Mouse (Mus musculus) gastrocnemius, adult 8-10 months (tissue): ENCODE data around the gene Cphx2. TPM values are rescaled to one million over a fixed set of nuclear protein-coding genes. Genes with fewer than 3 reads are reported as not detected.
"Not testable (repeated sequence)": the region's sequence is repeated elsewhere in the genome, so short reads cannot be mapped to it uniquely, and the experiment has no call there.

ENCODE experiments used
- DNase-seq, 2 experiments: peaks; one replicate each; pipeline ENCODE4 v3.0.0; 2022; ENCODE audit warnings: low spot score in 2 of 2
- total RNA-seq, 4 experiments: library from RNA; stranded (reverse); gene quantifications; 2 replicates each; pipeline ENCODE4 v1.2.4; 2022

Cphx2 gene
- not detected for total RNA-seq

- not testable (repeated sequence) for DNase-seq
These were observed at the start of gene Cphx2 for GRCm38 (mm10) chr14:26081216-26081615. TSS of gene Cphx2 (plus strand) at chr14:26081516.

GRCm38 (mm10) chr14:26034364-26034763 lies 47.0 kb upstream of the Cphx2 start:
- DNase-seq: not testable (repeated sequence)

- DNase-seq: not testable (repeated sequence)
These were observed 45.9 kb upstream of the Cphx2 start for GRCm38 (mm10) chr14:26035439-26035838.

DNA sequence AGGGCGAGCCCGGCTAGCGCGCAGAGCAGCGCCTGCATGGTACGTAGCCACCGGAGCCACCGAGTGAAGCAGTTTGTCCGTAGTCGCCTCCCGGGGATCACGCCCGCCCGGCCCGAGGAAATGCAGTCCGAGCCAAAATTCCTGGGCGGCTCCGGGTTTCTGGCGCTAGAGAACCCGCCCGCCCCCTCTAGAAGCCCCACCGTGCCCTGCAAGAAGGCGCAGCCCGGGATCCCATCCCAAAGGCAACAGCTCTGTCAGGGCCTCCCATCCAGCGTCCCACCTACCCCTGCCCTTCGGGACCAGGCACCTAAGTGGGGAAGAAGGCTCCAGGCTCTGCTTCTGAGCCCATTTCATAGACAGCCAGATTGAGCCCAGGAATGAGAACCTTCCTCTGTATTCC lies 38.7 kb upstream of the Cphx2 start, which contains the start of gene Gm9780:
Gm9780 (minus strand) TSS at position 101 of the 400 bp plus-strand sequence.
- DNase-seq: not testable (repeated sequence)

- DNase-seq: not testable (repeated sequence)
These were observed 36.3 kb upstream of the Cphx2 start for GRCm38 (mm10) chr14:26045007-26045406.

- DNase-seq: not testable (repeated sequence)
These were observed 34.3 kb upstream of the Cphx2 start for GRCm38 (mm10) chr14:26047026-26047425.

- DNase-seq: not testable (repeated sequence)
These were observed 32.5 kb upstream of the Cphx2 start for GRCm38 (mm10) chr14:26048767-26049166.

DNA sequence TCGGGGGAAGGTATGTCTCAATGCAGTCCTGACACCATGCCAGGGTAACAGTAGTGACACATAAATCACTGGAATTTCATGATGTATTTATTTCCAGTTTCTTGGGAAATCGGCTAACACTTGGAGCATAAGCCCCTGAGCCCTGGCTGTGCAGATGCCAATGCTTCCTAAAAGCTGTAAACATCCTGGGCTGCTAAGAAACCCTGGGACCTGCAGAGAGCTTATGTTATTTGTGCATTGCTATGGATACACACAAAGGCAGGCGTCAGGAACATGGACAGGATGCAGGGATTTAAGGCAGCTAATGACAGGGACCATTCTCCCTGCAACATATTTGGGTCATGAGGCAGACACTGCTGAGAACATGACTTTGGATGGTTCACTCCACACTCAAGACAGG lies 23.1 kb upstream of the Cphx2 start:
- DNase-seq: not testable (repeated sequence)

- DNase-seq: not testable (repeated sequence)
These were observed 22.0 kb upstream of the Cphx2 start for GRCm38 (mm10) chr14:26059362-26059761.

DNA sequence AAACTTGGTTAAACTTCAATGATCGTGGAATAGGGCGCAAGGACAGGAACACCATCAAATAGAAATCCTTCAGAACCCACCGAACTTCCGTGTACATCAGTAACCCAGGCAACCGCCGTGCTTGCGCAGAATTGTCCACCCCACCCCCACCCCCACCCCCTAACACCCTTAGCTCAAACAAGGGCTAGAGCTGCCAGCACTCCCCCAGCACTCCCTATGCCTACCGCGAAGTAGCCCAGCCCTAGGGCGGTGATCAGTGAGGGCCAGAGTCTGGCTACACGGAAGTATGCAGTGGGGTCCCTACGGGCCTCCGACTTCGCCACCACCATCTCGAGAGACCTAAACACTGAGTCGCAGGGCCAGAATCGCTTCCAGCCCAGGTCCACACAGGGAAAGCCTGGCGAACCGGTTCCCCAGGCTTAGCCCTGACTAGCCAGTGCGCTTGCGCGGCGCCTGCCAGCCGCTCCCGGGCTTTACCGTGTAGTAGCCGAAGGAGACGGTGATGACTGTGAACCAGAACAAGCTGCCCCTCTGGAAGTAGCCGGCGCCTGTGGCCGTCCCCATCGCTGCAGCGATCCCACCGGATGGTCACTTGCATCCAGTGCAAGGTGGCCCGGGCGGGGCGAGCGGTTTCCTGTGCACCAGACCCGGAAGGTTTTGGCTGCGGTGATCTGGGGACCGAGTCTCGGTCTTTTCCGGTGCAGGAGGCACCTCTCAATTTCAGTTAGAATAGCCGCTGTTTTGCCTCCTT lies 14.6 kb upstream of the Cphx2 start:
- not testable (repeated sequence) for DNase-seq

GRCm38 (mm10) chr14:26067325-26067633 lies 14.0 kb upstream of the Cphx2 start, which contains the start of gene Tmem254c:
TSS of gene Tmem254c (minus strand) at chr14:26067355.
- DNase-seq: not testable (repeated sequence)

- DNase-seq: not testable (repeated sequence)
These were observed 4.5 kb upstream of the Cphx2 start for GRCm38 (mm10) chr14:26076620-26077390.

DNA sequence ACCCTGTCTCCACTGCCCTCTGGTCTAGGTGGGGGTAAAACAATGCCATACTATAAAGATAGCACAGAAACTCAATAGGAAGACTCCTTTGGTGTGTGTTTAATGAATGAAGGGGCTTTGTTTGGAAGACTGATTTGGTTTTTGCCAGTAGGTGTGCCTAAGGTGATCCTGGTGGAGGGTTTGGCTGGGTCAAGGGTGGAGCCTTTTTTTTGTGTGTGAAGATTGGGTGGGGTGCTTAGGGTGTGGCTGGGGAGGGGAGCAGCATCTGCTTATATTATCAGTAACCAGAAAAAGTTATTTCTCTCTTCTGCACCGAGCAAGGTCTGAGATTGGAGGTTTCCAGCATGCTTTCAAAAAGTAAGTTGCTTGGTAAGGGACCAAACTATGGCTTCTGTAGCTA lies 681 bp downstream of the Cphx2 start, which contains the start of gene Cphx3:
Cphx3 (plus strand) TSS at position 301 of the 400 bp plus-strand sequence.
- DNase-seq: not testable (repeated sequence)

GRCm38 (mm10) chr14:26097622-26098021 lies 16.3 kb downstream of the Cphx2 start:
- DNase-seq: not testable (repeated sequence)

DNA sequence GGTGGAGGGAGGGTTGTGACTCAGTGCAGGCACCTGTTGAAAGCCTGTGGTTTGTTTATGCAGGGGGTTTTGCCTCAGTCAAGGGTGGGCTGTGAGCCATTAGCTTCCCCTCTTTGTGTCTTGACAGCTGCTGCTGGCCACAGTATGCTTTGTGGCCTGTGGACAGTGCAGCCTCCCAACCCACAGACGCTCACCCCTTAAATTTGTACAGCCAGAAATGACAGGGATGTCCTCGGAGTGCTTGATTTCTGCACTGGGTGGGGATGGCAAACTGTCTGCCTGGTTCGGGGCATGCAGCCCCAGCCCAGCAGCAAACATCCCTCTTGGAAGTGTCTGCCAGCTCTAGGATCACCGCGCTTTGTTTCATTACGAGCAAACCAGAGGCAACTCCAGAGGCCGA lies 36.8 kb downstream of the Cphx2 start, which contains the start of gene Duxbl2:
Duxbl2 (plus strand) TSS at position 200 of the 400 bp plus-strand sequence.
- not testable (repeated sequence) for DNase-seq

DNA sequence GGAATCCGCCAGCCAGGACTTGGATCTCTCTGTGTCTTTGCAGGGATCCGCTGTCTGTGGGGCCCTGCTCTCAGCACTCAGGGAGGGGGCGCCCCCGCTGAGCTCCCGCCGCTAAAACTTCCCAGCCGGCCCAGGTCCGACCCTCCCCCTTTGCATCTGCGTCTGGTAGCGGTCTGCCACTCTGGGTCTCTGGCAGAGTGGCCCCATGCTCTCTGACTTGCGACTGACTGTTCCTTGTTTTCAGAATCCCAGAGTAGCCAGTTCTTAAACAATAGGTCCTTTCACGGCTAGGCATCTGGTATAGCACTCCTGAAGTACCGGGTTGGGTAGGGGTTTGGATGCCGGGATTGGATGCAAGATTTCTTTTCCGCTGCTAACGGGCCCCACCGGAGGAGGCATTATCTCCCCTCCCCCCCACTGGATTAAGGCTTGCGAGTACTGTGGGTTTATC lies 37.3 kb downstream of the Cphx2 start:
- DNase-seq: not testable (repeated sequence)

DNA sequence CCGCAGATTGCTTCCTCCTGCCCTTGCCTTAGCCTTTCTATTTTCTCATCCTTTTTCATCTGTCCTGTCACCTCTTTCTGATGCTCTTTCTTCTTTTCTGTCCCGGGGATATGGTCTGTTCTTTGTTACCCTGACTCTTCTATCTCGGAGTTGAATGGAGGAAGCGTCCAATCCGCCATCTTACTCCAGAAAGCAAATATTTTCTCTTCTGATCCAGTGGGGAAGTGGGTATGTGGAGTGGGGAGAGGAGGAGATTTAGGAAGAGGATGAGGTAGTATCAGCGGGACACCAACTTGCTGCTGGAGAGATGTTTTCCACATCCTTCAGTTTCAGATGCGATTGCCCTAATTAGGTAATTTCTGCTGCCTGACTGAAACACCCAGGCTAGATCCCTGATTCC lies 37.8 kb downstream of the Cphx2 start:
- not testable (repeated sequence) for DNase-seq

Other genes with a start within 250 kb of the Cphx2 start
- gene Anxa11, start 239.4 kb upstream of the Cphx2 start, total RNA-seq: 100 to 1,000 TPM in 3 of 4 experiments, 10 to 100 TPM in 1; 92.4 to 119 (median 105) TPM
- gene Plac9a, start 178.4 kb upstream of the Cphx2 start, total RNA-seq: 1 to 10 TPM; 1.3 to 2.3 (median 1.7) TPM
- under 1 TPM in 2 of 4 experiments, not detected in 2; 0.19 to 0.59 TPM for gene Tmem254a, start 153.8 kb upstream of the Cphx2 start, total RNA-seq
- not detected for gene Cphx1, start 143.2 kb upstream of the Cphx2 start, total RNA-seq
- gene Duxbl1, start 102.9 kb upstream of the Cphx2 start, total RNA-seq: not detected
- gene Gm9780, start 38.8 kb upstream of the Cphx2 start, total RNA-seq: 10 to 100 TPM in 2 of 4 experiments, 1 to 10 TPM in 2; 4.0 to 15.3 (median 11.3) TPM
- 1 to 10 TPM; 1.0 to 2.1 (median 1.7) TPM for gene Tmem254c, start 14.2 kb upstream of the Cphx2 start, total RNA-seq
- not detected for gene Cphx3, start 781 bp downstream of the Cphx2 start, total RNA-seq
- not detected for gene Duxbl2, start 36.8 kb downstream of the Cphx2 start, total RNA-seq
- 10 to 100 TPM; 29.5 to 33.0 (median 31.3) TPM for gene Plac9b, start 101.0 kb downstream of the Cphx2 start, total RNA-seq
- 1 to 10 TPM in 1 of 4 experiments, under 1 TPM in 2, not detected in 1; 0.51 to 1.1 (median 0.59) TPM for gene Tmem254b, start 125.5 kb downstream of the Cphx2 start, total RNA-seq
- not detected for gene Duxbl3, start 176.4 kb downstream of the Cphx2 start, total RNA-seq